Mouse (Mus musculus) stomach, postnatal 0 days (tissue): Measurements from ENCODE around the gene Zfp292. TPM values are rescaled to one million over a fixed set of nuclear protein-coding genes. Genes with fewer than 3 reads are reported as not detected.
A peak's percentile ranks its signal among the peaks of the same experiment; 100 is the strongest.

Source experiments
- ATAC-seq: fragments of 200-750 bp; cut with Nextera tagmentation; 2 replicates; pipeline ENCODE4 v1.8.0; 2017; ENCODE audit not compliant: low FRiP score, low TSS enrichment
- DNase-seq: peaks from one replicate; pipeline ENCODE4 v3.0.0-alpha.2; 2016; ENCODE audit warnings: low spot score
- H3K27ac ChIP-seq: fragments of 300-500 bp; sonication (generic); replicated peaks from 2 replicates; pipeline ENCODE4 v1.5.1; 2014; ENCODE audit warnings: mild to moderate bottlenecking, control low read depth
- H3K27me3 ChIP-seq: fragments of 300-500 bp; sonication (generic); 2 replicates; pipeline ENCODE4 v1.6.1; 2014; ENCODE audit warnings: low read length; ENCODE audit not compliant: control insufficient read depth, insufficient read depth
- H3K36me3 ChIP-seq: fragments of 300-500 bp; sonication (generic); 2 replicates; pipeline ENCODE4 v1.6.1; 2014; ENCODE audit warnings: low read length, mixed read lengths; ENCODE audit not compliant: control insufficient read depth, insufficient read depth
- H3K4me1 ChIP-seq: fragments of 300-500 bp; sonication (generic); replicated peaks from 2 replicates; pipeline ENCODE4 v1.6.1; 2014; ENCODE audit warnings: antibody characterized with exemption; ENCODE audit not compliant: control insufficient read depth, insufficient read depth
- H3K4me2 ChIP-seq: fragments of 300-500 bp; sonication (generic); replicated peaks from 2 replicates; pipeline ENCODE4 v1.6.1; 2014; ENCODE audit warnings: low read depth, mild to moderate bottlenecking, control low read depth, moderate library complexity
- H3K4me3 ChIP-seq: fragments of 300-500 bp; sonication (generic); 2 replicates; pipeline ENCODE4 v1.5.1; 2014; ENCODE audit warnings: low read depth, low read length, control low read depth
- H3K9ac ChIP-seq: fragments of 300-500 bp; sonication (generic); 2 replicates; pipeline ENCODE4 v1.6.1; 2014; ENCODE audit warnings: mild to moderate bottlenecking, low read length, control low read depth, mixed read lengths
- H3K9me3 ChIP-seq: fragments of 300-500 bp; sonication (generic); 2 replicates; pipeline ENCODE4 v1.6.1; 2016; ENCODE audit warnings: low read length; ENCODE audit not compliant: control insufficient read depth
- CTCF ChIP-seq: IDR thresholded peaks from 2 replicates; pipeline ENCODE4 v1.5.1; 2016; ENCODE audit warnings: antibody characterized with exemption, low read depth, mild to moderate bottlenecking, moderate library complexity
- EP300 ChIP-seq: optimal IDR thresholded peaks from 2 replicates; pipeline ENCODE3; 2016; ENCODE audit warnings: antibody characterized with exemption
- WGBS: fragments of 180-500 bp; shearing (Covaris S2); extraction: QIAGEN DNeasy Blood & Tissue Kit; methylation state at CpG from one replicate; pipeline ENCODE4 v1.1.7; 2014; 5-methylcytosine and 5-hydroxymethylcytosine counted together
- polyA plus RNA-seq: library from polyadenylated mRNA; unstranded; fragments of >200 nt; fragmentation: Nextera tagmentation; extraction: Ambion mirVana; gene quantifications from 2 replicates; pipeline ENCODE4 v1.2.1, GENCODE M21; 2015

Zfp292 gene
- polyA plus RNA-seq, 1 experiment from 2014 or later, result 5.6 TPM

DNA sequence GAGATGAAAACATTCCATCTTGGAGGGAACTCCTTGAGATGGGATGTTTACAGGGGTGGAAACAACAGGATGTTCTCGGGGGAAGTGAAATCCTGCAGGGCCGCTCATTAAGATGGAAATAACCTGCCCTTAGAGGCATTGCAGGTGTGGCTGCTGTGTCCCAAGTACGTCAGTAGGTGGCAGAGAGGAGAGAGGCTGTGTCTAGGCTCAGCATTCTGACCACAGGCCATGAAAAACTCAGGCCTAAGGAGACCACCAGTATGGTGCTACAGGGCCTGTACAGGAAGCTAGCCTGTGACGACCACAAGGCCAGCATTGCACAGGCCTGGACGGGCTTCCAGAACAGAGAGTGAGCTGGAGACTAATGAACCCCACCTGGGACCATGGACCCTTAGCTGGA is 97.9 kb downstream of the Zfp292 start:
- Histone ChIP-seq H3K27ac (no peak overlapping the region), H3K9ac (no peak overlapping the region), H3K4me2 (no peak overlapping the region), H3K9me3 (no peaks in the 10 kb centered on the region), H3K27me3 (no peaks in the 10 kb centered on the region), H3K36me3 (no peaks in the 10 kb centered on the region), H3K4me1 (no peaks in the 10 kb centered on the region), H3K4me3 (no peak overlapping the region)
- ATAC-seq, result 0 out of 2 replicates have a peak, but pooled peaks have one; percentile 42
- TF ChIP-seq EP300, result no peak
- peak; percentile 62 for TF ChIP-seq CTCF
- 52% methylated on average over 5 of the region's 5 CpGs for WGBS
- DNase-seq, result no peak

DNA sequence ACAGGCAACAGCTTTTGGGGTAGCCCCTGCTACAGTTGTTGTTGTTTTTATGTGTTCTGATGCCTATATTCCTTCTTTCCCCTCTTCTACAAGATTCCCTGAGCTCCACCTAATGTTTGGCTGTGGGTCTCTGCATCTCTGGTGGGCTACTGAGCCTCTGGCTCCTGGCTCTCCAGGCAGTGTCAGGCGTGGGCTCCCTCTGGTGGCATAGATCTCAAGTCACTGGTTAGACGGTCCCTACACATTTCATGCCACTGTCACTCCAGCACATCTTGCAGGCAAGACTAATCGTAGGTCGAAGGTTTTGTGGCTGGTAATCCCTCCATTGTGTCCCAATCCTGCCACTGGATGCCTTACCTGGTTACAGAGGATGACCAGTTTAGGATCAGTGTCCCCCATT is 100.0 kb downstream of the Zfp292 start:
- 24% methylated on average over 4 of the region's 4 CpGs for WGBS
- Histone ChIP-seq H3K4me3 (no peak overlapping the region), H3K9me3 (no peaks in the 10 kb centered on the region), H3K4me2 (no peak overlapping the region), H3K27ac (no peak overlapping the region), H3K9ac (no peak overlapping the region), H3K36me3 (no peaks in the 10 kb centered on the region), H3K27me3 (no peaks in the 10 kb centered on the region), H3K4me1 (no peaks in the 10 kb centered on the region)
- ATAC-seq (no peak), DNase-seq (no peak)
- TF ChIP-seq CTCF, result peak; percentile 60
- no peak for TF ChIP-seq EP300

DNA sequence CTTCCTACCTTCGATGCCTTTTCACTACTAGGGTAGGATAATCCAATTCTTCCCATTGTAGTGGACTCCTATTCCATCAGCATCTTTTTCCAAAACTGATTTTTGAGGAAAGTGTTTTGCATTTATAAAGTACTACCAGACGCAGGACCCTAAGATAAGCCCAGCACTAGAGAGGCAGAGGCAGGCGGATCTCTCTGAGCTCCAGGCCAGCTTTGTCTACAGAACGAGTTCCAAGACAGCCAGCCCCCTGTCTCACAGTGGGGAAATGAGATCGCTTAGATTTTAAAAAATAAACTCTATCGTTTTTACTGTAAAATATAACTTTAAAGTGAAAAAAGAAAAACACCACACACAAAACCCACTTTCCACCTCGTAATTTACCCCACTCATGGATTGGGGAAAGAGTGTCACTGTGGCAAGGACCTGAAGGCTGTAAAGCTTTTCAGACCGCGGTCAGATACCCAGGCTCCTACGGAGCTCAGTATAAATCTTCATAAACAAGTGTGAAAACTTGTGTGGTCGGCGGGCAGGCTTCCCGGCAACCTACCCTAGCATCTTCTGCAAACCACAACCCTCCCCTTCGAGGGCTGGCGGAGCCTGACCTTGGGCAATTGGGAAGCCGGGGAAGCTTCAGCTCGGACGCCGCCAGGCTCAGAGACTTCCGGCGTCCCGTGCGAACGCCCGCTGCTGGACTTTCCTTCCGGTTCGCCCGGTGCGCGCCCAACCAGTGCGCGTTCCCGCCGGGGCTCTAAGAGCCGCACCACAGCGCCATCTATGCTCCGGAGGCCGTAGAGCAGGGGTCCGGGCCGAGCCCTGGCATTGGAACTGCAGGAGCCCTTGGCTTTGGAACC is 104.9 kb downstream of the Zfp292 start, which contains the start of gene Smim8:
TSS of gene Smim8 (minus strand) at position 747 of the 851 bp plus-strand sequence.
- TF ChIP-seq CTCF (peak; percentile 96), EP300 (peak; percentile 21)

DNA sequence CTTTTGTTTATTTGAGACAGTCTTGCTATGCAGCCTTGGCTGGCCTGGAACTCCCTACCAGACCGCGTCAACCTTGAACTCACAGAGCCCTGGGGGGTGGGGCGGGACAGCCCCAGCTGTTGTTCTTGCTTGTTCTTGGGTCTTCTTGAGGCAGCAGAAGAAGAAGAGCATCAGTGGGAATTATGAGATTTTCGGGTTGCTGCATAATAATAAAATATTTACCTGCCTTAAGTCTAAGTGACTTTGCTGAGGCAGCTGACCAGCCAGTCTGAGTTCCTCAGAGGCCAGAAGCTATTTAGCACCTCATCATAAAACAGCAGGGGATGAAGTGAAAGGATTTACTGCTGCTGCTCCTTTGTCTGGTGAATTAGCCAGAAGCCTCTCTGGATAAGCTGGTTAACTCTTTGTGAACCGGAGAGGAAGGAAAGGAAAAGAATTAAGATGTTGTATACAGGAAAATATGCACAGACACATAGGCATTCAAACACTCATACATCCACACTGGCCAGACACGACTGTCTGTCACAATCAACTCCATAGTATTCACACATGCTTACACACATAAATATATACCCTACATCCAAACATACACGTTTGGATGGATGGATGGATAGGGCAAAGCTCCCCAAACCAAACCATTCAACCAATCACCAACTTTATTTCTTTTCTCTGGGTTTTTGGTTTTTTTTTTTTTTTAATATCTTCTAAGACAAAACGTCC is 110.9 kb downstream of the Zfp292 start:
- no peak for DNase-seq
- Histone ChIP-seq H3K4me3 (no peak overlapping the region), H3K4me1 (no peaks in the 10 kb centered on the region), H3K4me2 (no peak overlapping the region), H3K27me3 (no peaks in the 10 kb centered on the region), H3K9me3 (no peaks in the 10 kb centered on the region), H3K9ac (no peak overlapping the region), H3K36me3 (no peaks in the 10 kb centered on the region), H3K27ac (no peak overlapping the region)
- TF ChIP-seq CTCF, result no peak
- TF ChIP-seq EP300, result no peak
- ATAC-seq, result no peak
- WGBS, result 24% methylated on average over 8 of the region's 8 CpGs

More for the DNA sequence above, 104.9 kb downstream of the Zfp292 start, which contains the start of gene Smim8:
- H3K9ac ChIP-seq, result peak within 1 kb of the TSS; percentile 73
- peak within 1 kb of the TSS; percentile 67; the same call in 1 of the 2 replicates for H3K27ac ChIP-seq
- H3K4me1 ChIP-seq, result no peaks in the 10 kb centered on the region
- peak within 1 kb of the TSS; percentile 67 for H3K4me3 ChIP-seq
- H3K9me3 ChIP-seq, result no peaks in the 10 kb centered on the region
- no peaks in the 10 kb centered on the region for H3K36me3 ChIP-seq
- WGBS, result 5% methylated on average over 40 of the region's 40 CpGs
- H3K27me3 ChIP-seq, result no peaks in the 10 kb centered on the region
- H3K4me2 ChIP-seq, result peak within 1 kb of the TSS; percentile 69
- DNase-seq (peak; percentile 95), ATAC-seq (peak; percentile 97)

DNA sequence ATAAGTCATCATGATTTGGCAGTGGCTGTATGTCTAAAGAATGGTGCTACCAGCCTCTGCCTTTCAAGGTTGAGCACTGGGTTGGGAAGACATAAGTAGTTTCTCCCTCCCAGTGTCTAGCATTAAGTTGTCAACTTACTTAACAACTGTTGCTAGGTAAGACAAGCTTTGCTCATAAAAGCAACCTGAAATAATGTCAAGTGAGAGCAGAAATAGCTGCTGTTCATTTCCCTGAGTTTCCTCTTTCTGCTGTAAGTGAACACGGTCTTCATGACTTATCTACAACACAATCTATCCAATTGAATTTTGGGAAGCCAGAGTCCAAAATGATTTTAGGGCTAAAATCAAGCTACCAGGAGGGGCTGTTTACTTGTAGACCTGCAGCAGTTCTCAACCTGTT is 126.6 kb downstream of the Zfp292 start, which contains the start of gene Gm136:
TSS of gene Gm136 (minus strand) at position 101 of the 400 bp plus-strand sequence.
- H3K27ac ChIP-seq, result no peak within 1 kb of the TSS
- ATAC-seq (no peak), DNase-seq (no peak)
- H3K9ac ChIP-seq, result no peak within 1 kb of the TSS
- H3K4me2 ChIP-seq, result no peak within 1 kb of the TSS
- no peaks in the 10 kb centered on the region for H3K9me3 ChIP-seq
- TF ChIP-seq CTCF, result no peak
- TF ChIP-seq EP300, result no peak
- no peaks in the 10 kb centered on the region for H3K36me3 ChIP-seq
- no peaks in the 10 kb centered on the region for H3K4me1 ChIP-seq
- H3K27me3 ChIP-seq, result no peaks in the 10 kb centered on the region
- H3K4me3 ChIP-seq, result no peak within 1 kb of the TSS
- 74% methylated on average over 1 of the region's 1 CpGs for WGBS

Other genes with a start within 250 kb of the Zfp292 start
- 37.4 and 39.6 TPM in 2 replicates for gene Slc35a1, start 195.5 kb downstream of the Zfp292 start, polyA plus RNA-seq
- gene Cfap206, start 152.8 kb downstream of the Zfp292 start, polyA plus RNA-seq, result 0.19 and 0.59 TPM in 2 replicates
- gene Gm136, start 126.7 kb downstream of the Zfp292 start, polyA plus RNA-seq, result not detected in 2 replicates
- 43.9 and 46.2 TPM in 2 replicates for gene Smim8, start 104.5 kb downstream of the Zfp292 start, polyA plus RNA-seq
- 0.19 TPM in 1 of 2 replicates, not detected in the other for gene Cga, start 10.8 kb upstream of the Zfp292 start, polyA plus RNA-seq